Mouse (Mus musculus) neural tube, embryonic 15.5 days (tissue): ENCODE data around the gene Fgfr1op2. TPM values are rescaled to one million over a fixed set of nuclear protein-coding genes. Genes with fewer than 3 reads are reported as not detected.

Experiments used
- ATAC-seq: fragments of 200-750 bp; cut with Nextera tagmentation; 2 replicates; pipeline ENCODE4 v1.8.0; 2017; ENCODE audit warnings: mild to moderate bottlenecking, moderate TSS enrichment, moderate library complexity; ENCODE audit not compliant: low FRiP score
- H3K27ac ChIP-seq: fragments of 300-500 bp; sonication (generic); replicated peaks from 2 replicates; pipeline ENCODE4 v1.5.1; 2015; ENCODE audit warnings: mild to moderate bottlenecking, inconsistent platforms
- H3K27me3 ChIP-seq: fragments of 300-500 bp; sonication (generic); replicated peaks from 2 replicates; pipeline ENCODE4 v1.6.1; 2015; ENCODE audit warnings: inconsistent platforms
- H3K36me3 ChIP-seq: fragments of 300-500 bp; sonication (generic); 2 replicates; pipeline ENCODE4 v1.6.1; 2015; ENCODE audit warnings: inconsistent platforms
- H3K4me1 ChIP-seq: fragments of 300-500 bp; sonication (generic); 2 replicates; pipeline ENCODE4 v1.6.1; 2015; ENCODE audit warnings: inconsistent platforms
- H3K4me2 ChIP-seq: fragments of 300-500 bp; sonication (generic); 2 replicates; pipeline ENCODE4 v1.6.1; 2015; ENCODE audit warnings: inconsistent platforms, mild to moderate bottlenecking, moderate library complexity
- H3K4me3 ChIP-seq: fragments of 300-500 bp; sonication (generic); replicated peaks from 2 replicates; pipeline ENCODE4 v1.5.1; 2015; ENCODE audit warnings: mild to moderate bottlenecking, inconsistent platforms
- H3K9ac ChIP-seq: fragments of 300-500 bp; sonication (generic); replicated peaks from 2 replicates; pipeline ENCODE4 v1.6.1; 2015; ENCODE audit warnings: mild to moderate bottlenecking, inconsistent platforms
- H3K9me3 ChIP-seq: fragments of 300-500 bp; sonication (generic); replicated peaks from 2 replicates; pipeline ENCODE4 v1.6.1; 2016; ENCODE audit warnings: inconsistent platforms
- WGBS: fragments of 180-500 bp; shearing (Covaris S2); methylation state at CpG from one replicate; pipeline ENCODE4 v1.1.7; 2015; ENCODE audit warnings: mixed read lengths; 5-methylcytosine and 5-hydroxymethylcytosine counted together
- polyA plus RNA-seq: library from polyadenylated mRNA; unstranded; fragments of >200 nt; fragmentation: Nextera tagmentation; extraction: Ambion mirVana; gene quantifications from 2 replicates; pipeline ENCODE4 v1.2.1, GENCODE M21; 2015

Gene Fgfr1op2
- polyA plus RNA-seq, 1 experiment from 2014 or later, result 39.8 TPM

DNA sequence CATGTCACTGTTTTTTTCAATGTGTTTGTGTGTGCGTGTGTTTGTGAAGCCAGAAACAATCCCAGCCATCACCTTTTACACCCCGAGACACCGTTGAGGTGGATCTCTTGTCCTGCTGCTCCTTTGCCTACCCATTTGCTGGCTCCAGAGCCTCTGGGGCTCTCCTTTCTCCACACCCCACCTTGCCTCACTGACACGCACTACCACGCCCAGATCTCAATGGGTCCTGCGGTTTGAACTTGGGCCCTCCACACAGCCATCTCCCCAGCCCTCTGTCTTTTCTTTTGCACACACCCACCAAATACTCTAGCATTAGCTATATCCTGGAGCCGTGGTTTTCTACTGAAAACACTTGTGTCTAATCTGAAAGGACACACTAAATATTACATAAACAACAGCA is 34.9 kb downstream of the Fgfr1op2 start:
- ATAC-seq, result no peak
- no peaks in the 10 kb centered on the region for H3K9me3 ChIP-seq
- no peak overlapping the region for H3K4me2 ChIP-seq
- H3K4me1 ChIP-seq, result no peaks in the 10 kb centered on the region
- peaks cover 76% of the 10 kb centered on the region for H3K36me3 ChIP-seq
- no peak overlapping the region for H3K9ac ChIP-seq
- no peak overlapping the region for H3K4me3 ChIP-seq
- H3K27ac ChIP-seq, result no peak overlapping the region
- 95% methylated on average over 7 of the region's 7 CpGs for WGBS
- no peaks in the 10 kb centered on the region for H3K27me3 ChIP-seq

DNA sequence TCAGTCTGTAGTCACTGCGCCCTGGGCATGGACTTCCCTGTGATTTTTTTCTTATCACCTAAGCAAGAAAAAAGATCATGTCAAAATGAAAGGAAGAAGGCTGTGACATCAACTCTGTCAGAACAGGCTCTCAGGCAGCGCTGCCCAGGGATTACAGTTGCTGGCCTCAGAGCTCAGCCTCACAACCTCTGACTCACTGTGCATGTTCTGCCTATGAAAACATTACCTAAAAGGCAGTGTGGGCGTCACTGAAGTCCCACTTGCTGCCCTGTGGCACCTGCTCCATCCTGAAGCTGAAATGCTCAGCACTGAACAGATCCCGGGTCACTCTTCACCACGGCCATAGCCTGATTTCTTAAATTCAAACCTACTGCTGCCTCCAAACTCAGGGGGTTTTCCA is 35.7 kb downstream of the Fgfr1op2 start:
- WGBS, result 93% methylated on average over 5 of the region's 5 CpGs
- Histone ChIP-seq H3K4me3 (no peak overlapping the region), H3K27ac (no peak overlapping the region), H3K4me2 (no peak overlapping the region), H3K9ac (no peak overlapping the region), H3K36me3 (peaks cover 78% of the 10 kb centered on the region), H3K9me3 (no peaks in the 10 kb centered on the region), H3K4me1 (no peaks in the 10 kb centered on the region), H3K27me3 (no peaks in the 10 kb centered on the region)
- ATAC-seq, result no peak

- Histone ChIP-seq H3K4me3 (no peak overlapping the region), H3K27me3 (no peaks in the 10 kb centered on the region), H3K9me3 (no peaks in the 10 kb centered on the region), H3K27ac (no peak overlapping the region), H3K36me3 (peaks cover 79% of the 10 kb centered on the region), H3K9ac (no peak overlapping the region), H3K4me2 (no peak overlapping the region), H3K4me1 (no peaks in the 10 kb centered on the region)
- ATAC-seq, result no peak
- WGBS, result 92% methylated on average over 5 of the region's 5 CpGs
Observed at GRCm38 (mm10) chr6:146613907-146614306, 36.9 kb downstream of the Fgfr1op2 start.

- WGBS, result 93% methylated on average over 5 of the region's 5 CpGs
- Histone ChIP-seq H3K27me3 (no peaks in the 10 kb centered on the region), H3K4me1 (no peaks in the 10 kb centered on the region), H3K9ac (no peak overlapping the region), H3K9me3 (no peaks in the 10 kb centered on the region), H3K36me3 (peaks cover 75% of the 10 kb centered on the region), H3K27ac (no peak overlapping the region), H3K4me3 (no peak overlapping the region), H3K4me2 (no peak overlapping the region)
- ATAC-seq, result no peak
Observed at GRCm38 (mm10) chr6:146614541-146614940, 37.5 kb downstream of the Fgfr1op2 start.

DNA sequence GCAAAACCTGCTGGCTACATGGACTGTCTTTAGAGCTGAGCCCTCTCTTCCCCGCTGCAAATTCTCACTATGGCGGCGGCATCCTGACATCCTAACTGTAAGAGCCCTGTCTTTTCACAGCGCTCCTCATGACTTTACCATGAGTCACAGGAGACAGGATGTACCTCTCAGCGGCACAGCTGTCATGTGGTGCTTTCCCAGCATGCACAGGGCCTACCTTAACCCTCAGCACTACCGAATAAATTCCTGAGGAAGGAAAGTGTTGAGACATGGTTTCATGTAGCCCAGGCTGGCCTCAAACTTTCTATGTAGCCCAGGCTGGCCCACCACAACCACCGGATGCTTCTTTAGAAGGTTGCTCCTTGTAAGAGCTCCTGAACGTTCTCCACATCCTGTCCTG is 38.9 kb downstream of the Fgfr1op2 start:
- Histone ChIP-seq H3K9me3 (no peaks in the 10 kb centered on the region), H3K27ac (no peak overlapping the region), H3K4me3 (no peak overlapping the region), H3K36me3 (peaks cover 75% of the 10 kb centered on the region), H3K27me3 (no peaks in the 10 kb centered on the region), H3K4me2 (no peak overlapping the region), H3K9ac (no peak overlapping the region), H3K4me1 (no peaks in the 10 kb centered on the region)
- ATAC-seq, result no peak
- WGBS, result 92% methylated on average over 8 of the region's 8 CpGs

GRCm38 (mm10) chr6:146616670-146617069 is 39.7 kb downstream of the Fgfr1op2 start:
- ATAC-seq, result no peak
- Histone ChIP-seq H3K4me3 (no peak overlapping the region), H3K36me3 (peaks cover 75% of the 10 kb centered on the region), H3K4me1 (no peaks in the 10 kb centered on the region), H3K9ac (no peak overlapping the region), H3K4me2 (no peak overlapping the region), H3K27me3 (no peaks in the 10 kb centered on the region), H3K27ac (no peak overlapping the region), H3K9me3 (no peaks in the 10 kb centered on the region)
- WGBS, result 90% methylated on average over 2 of the region's 2 CpGs

- no peak for ATAC-seq
Observed at GRCm38 (mm10) chr6:146628123-146628522, 51.1 kb downstream of the Fgfr1op2 start.

GRCm38 (mm10) chr6:146629781-146630756 is 53.1 kb downstream of the Fgfr1op2 start:
- Histone ChIP-seq H3K4me3 (no peak overlapping the region), H3K9ac (no peak overlapping the region), H3K4me1 (peaks cover 14% of the 10 kb centered on the region), H3K4me2 (no peak overlapping the region), H3K9me3 (no peaks in the 10 kb centered on the region), H3K36me3 (0 out of 2 replicates have a peak, but pooled peaks cover 1% of the 10 kb centered on the region), H3K27ac (no peak overlapping the region), H3K27me3 (no peaks in the 10 kb centered on the region)
- ATAC-seq, result no peak
- 88% methylated on average over 9 of the region's 9 CpGs for WGBS

More at GRCm38 (mm10) chr6:146628123-146628522, 51.1 kb downstream of the Fgfr1op2 start:
- Histone ChIP-seq H3K9me3 (no peaks in the 10 kb centered on the region), H3K4me2 (no peak overlapping the region), H3K27me3 (no peaks in the 10 kb centered on the region), H3K27ac (no peak overlapping the region), H3K9ac (no peak overlapping the region), H3K36me3 (peaks cover 12% of the 10 kb centered on the region; the same call in 1 of the 2 replicates), H3K4me3 (no peak overlapping the region), H3K4me1 (peaks cover 8% of the 10 kb centered on the region)
- 66% methylated on average over 3 of the region's 3 CpGs for WGBS

DNA sequence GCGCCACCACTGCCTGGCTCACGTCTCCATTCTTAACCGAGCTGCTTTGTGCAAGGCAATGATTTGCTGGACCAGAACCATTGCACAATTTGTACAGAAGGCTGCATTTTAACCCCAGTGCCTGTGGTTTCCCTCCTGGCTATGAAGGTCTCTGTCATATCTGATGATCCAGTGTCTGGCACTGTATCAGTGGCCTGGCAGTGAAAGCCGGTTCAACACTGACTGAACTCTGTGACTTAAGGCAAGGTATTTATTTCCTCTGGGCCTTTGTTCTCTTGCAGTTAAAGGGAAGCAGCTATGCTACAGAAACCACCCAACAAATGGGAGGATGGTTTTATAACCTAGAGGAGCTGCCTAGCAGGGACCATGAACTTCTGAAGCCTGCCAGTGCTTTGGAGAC is 54.0 kb downstream of the Fgfr1op2 start:
- 74% methylated on average over 4 of the region's 4 CpGs for WGBS
- Histone ChIP-seq H3K27me3 (no peaks in the 10 kb centered on the region), H3K9ac (no peak overlapping the region), H3K36me3 (no peaks in the 10 kb centered on the region), H3K4me3 (no peak overlapping the region), H3K4me1 (peaks cover 14% of the 10 kb centered on the region), H3K27ac (no peak overlapping the region), H3K9me3 (no peaks in the 10 kb centered on the region), H3K4me2 (no peak overlapping the region)
- ATAC-seq, result no peak

DNA sequence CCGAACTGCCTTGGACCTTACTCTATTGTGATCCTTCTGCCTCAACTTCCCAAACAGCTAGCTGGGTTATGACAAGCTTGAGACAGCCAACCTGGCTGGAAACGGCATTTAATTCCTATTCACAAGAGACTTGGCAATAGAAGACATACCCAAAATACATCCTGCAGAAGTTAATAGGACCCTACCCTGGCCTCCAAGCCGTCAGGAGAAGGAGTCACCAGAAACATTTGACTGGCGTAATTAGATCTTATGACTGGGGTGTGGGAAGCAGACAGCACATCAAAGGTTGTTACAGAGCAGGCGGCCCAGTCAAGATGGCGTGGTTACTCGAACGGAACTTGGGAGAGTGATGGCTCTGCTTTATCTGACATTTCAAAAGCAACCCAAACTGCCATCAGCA is 54.8 kb downstream of the Fgfr1op2 start:
- Histone ChIP-seq H3K27ac (no peak overlapping the region), H3K4me3 (no peak overlapping the region), H3K36me3 (no peaks in the 10 kb centered on the region), H3K4me2 (no peak overlapping the region), H3K27me3 (no peaks in the 10 kb centered on the region), H3K9me3 (no peaks in the 10 kb centered on the region), H3K4me1 (peaks cover 14% of the 10 kb centered on the region), H3K9ac (no peak overlapping the region)
- WGBS, result 64% methylated on average over 8 of the region's 8 CpGs
- no peak for ATAC-seq

GRCm38 (mm10) chr6:146632403-146632802 is 55.4 kb downstream of the Fgfr1op2 start:
- H3K4me1 ChIP-seq, result peaks cover 14% of the 10 kb centered on the region
- no peak for ATAC-seq
- 76% methylated on average over 9 of the region's 9 CpGs for WGBS
- H3K4me2 ChIP-seq, result peak overlapping the region; percentile 77; the same call in 1 of the 2 replicates
- no peak overlapping the region for H3K4me3 ChIP-seq
- H3K27ac ChIP-seq, result no peak overlapping the region
- H3K9me3 ChIP-seq, result no peaks in the 10 kb centered on the region
- H3K27me3 ChIP-seq, result no peaks in the 10 kb centered on the region
- H3K9ac ChIP-seq, result no peak overlapping the region
- H3K36me3 ChIP-seq, result no peaks in the 10 kb centered on the region

DNA sequence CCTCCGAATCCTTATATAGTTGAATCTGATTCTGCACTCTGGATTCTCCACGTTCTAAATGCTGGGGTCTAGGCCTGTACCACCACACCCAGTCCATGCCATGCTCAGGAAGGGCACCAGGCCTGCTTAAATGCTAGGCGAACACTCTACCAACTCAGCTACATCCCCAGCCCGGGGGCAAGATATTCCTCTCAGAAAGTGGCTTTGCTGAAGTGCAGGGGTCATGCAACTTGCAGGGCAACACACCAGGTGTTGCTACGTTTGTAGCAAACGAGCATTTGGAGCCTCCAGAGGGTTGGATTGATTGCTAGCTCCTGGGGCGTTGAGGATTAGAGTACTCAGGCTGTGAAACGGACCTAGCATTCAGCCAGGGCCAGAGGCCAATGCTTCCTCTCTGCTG is 56.1 kb downstream of the Fgfr1op2 start:
- Histone ChIP-seq H3K4me2 (peak overlapping the region; percentile 77), H3K4me1 (peaks cover 14% of the 10 kb centered on the region), H3K27ac (0 out of 2 replicates have a peak overlapping the region, but pooled peaks have one; percentile 89), H3K27me3 (no peaks in the 10 kb centered on the region), H3K9me3 (no peaks in the 10 kb centered on the region), H3K36me3 (no peaks in the 10 kb centered on the region), H3K4me3 (peak overlapping the region; percentile 82), H3K9ac (peak overlapping the region; percentile 74; the same call in 1 of the 2 replicates)
- WGBS, result 45% methylated on average over 8 of the region's 8 CpGs
- no peak for ATAC-seq
